Mouse (Mus musculus) liver, postnatal 0 days (tissue): ENCODE measurements around the gene Lrrc75b. TPM values are rescaled to one million over a fixed set of nuclear protein-coding genes. Genes with fewer than 3 reads are reported as not detected.
"Not testable (repeated sequence)": the region's sequence is repeated elsewhere in the genome, so short reads cannot be mapped to it uniquely, and the experiment has no call there.

Experiments used
- ATAC-seq: fragments of 200-750 bp; cut with Nextera tagmentation; 2 replicates; pipeline ENCODE4 v1.8.0; 2017; ENCODE audit warnings: mild to moderate bottlenecking, moderate library complexity
- DNase-seq: peaks from one replicate; pipeline ENCODE4 v3.0.0-alpha.2; 2016
- H3K27ac ChIP-seq: fragments of 300-500 bp; sonication (generic); 2 replicates; pipeline ENCODE4 v1.5.1; 2014; ENCODE audit warnings: antibody characterized with exemption, moderate library complexity, mild to moderate bottlenecking, low read depth
- H3K27me3 ChIP-seq: fragments of 300-500 bp; sonication (generic); 2 replicates; pipeline ENCODE4 v1.6.1; 2014; ENCODE audit warnings: low read length, control low read depth, mixed read lengths; ENCODE audit not compliant: insufficient read depth
- H3K36me3 ChIP-seq: fragments of 300-500 bp; sonication (generic); replicated peaks from 2 replicates; pipeline ENCODE4 v1.6.1; 2014; ENCODE audit warnings: mild to moderate bottlenecking, control low read depth, low read length, moderate library complexity, mixed read lengths; ENCODE audit not compliant: insufficient read depth
- H3K4me1 ChIP-seq: fragments of 300-500 bp; sonication (generic); 2 replicates; pipeline ENCODE4 v1.6.1; 2014; ENCODE audit warnings: antibody characterized with exemption, mild to moderate bottlenecking, control low read depth; ENCODE audit not compliant: insufficient read depth
- H3K4me2 ChIP-seq: fragments of 300-500 bp; sonication (generic); 2 replicates; pipeline ENCODE4 v1.6.1; 2014; ENCODE audit warnings: low read depth, mild to moderate bottlenecking, low read length, moderate library complexity, mixed read lengths
- H3K4me3 ChIP-seq: fragments of 300-500 bp; sonication (generic); 2 replicates; pipeline ENCODE4 v1.5.1; 2014; ENCODE audit warnings: low read depth, low read length
- H3K9ac ChIP-seq: fragments of 300-500 bp; sonication (generic); replicated peaks from 2 replicates; pipeline ENCODE4 v1.6.1; 2014; ENCODE audit warnings: mild to moderate bottlenecking, moderate library complexity
- H3K9me3 ChIP-seq: fragments of 300-500 bp; sonication (generic); 2 replicates; pipeline ENCODE4 v1.6.1; 2016; ENCODE audit warnings: mild to moderate bottlenecking, control low read depth, low read length, mixed read lengths
- CTCF ChIP-seq: sonication (generic); IDR thresholded peaks from 2 replicates; pipeline ENCODE4 v1.5.1; 2016; ENCODE audit warnings: antibody characterized with exemption, low read depth
- EP300 ChIP-seq: IDR thresholded peaks from 2 replicates; pipeline ENCODE4 v1.6.1; 2016; ENCODE audit warnings: antibody characterized with exemption, low read depth, mild to moderate bottlenecking
- WGBS: fragments of 180-500 bp; shearing (Covaris S2); extraction: QIAGEN DNeasy Blood & Tissue Kit; methylation state at CpG from one replicate; pipeline ENCODE4 v1.1.7; 2014; ENCODE audit not compliant: insufficient replicate concordance; 5-methylcytosine and 5-hydroxymethylcytosine counted together
- polyA plus RNA-seq: library from polyadenylated mRNA; unstranded; fragments of >200 nt; fragmentation: Nextera tagmentation; extraction: Ambion mirVana; gene quantifications from 2 replicates; pipeline ENCODE4 v1.2.1, GENCODE M21; 2015

Gene Lrrc75b
- polyA plus RNA-seq, 1 experiment from 2014 or later: 0.05 TPM

DNA sequence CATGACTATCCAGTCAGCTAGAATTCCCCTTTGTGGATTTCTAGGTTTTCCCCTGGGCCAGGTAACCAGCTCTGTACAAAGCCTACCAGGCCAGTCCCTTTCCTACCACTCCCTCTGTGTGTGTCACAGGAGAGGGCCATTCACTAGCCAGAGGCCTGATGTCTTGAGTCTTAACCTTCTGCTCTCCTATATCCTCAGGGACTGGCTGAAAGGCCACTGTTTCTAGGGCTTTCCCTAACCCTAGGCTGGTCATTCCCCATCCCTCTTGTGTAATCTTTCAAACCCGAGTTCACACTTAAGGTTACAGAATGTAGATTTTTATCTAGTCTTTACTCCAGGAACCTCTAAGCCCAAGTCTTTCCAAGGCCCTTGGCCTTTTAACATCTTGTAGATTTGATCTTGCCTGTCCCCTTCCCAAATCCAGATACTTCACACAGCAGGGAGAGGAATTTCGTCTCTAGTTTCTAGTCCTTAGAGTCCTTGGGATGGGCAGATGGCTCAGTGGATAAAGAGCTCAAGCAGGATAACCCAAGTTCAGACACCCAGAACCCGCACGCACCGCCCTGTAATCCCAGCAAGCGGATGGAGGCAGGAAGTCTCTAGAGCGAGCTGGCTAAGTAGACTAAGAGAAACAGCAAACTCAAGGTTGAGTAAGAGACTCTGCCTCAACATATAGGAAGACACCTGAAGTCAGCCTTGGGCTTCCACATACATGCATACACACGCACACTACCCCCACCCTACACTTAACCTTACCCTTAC, 46.6 kb downstream of the Lrrc75b start:
- ATAC-seq: no peak
- Histone ChIP-seq H3K4me3 (peak overlapping the region; percentile 90), H3K27me3 (no peaks in the 10 kb centered on the region), H3K9me3 (no peaks in the 10 kb centered on the region), H3K4me2 (peak overlapping the region; percentile 92), H3K36me3 (peaks cover 52% of the 10 kb centered on the region), H3K27ac (no peak overlapping the region), H3K9ac (peak overlapping the region; percentile 6; the same call in 1 of the 2 replicates), H3K4me1 (peaks cover 37% of the 10 kb centered on the region)
- no peak for TF ChIP-seq EP300
- TF ChIP-seq CTCF: no peak
- DNase-seq: no peak
- 76% methylated on average over 8 of the region's 8 CpGs for WGBS

DNA sequence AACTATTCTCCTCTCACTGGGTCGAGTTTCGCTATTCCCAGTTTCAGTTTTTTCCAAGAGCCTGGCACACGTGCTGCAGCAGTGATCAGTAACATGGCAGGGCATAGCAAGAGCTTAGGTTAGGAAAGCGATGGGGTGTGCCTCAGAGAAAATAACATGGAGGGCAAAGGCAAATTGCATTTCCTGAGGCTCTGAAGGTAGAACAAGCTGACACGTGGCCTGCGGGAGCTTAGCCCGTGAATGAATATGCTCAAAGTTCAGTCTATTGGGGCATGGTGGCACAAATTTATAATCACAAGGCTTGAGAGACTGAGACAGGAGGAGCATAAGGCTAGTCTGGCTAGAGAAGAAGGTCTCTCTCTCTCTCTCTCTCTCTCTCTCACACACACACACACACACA, 47.3 kb downstream of the Lrrc75b start:
- peak overlapping the region; percentile 92; the same call in 1 of the 2 replicates for H3K4me2 ChIP-seq
- H3K4me1 ChIP-seq: peaks cover 35% of the 10 kb centered on the region
- ATAC-seq (no peak), DNase-seq (no peak)
- no peaks in the 10 kb centered on the region for H3K9me3 ChIP-seq
- peaks cover 59% of the 10 kb centered on the region for H3K36me3 ChIP-seq
- TF ChIP-seq EP300 (no peak), CTCF (no peak)
- WGBS: 85% methylated on average over 7 of the region's 7 CpGs
- no peak overlapping the region for H3K27ac ChIP-seq
- H3K4me3 ChIP-seq: no peak overlapping the region
- no peaks in the 10 kb centered on the region for H3K27me3 ChIP-seq
- H3K9ac ChIP-seq: no peak overlapping the region

DNA sequence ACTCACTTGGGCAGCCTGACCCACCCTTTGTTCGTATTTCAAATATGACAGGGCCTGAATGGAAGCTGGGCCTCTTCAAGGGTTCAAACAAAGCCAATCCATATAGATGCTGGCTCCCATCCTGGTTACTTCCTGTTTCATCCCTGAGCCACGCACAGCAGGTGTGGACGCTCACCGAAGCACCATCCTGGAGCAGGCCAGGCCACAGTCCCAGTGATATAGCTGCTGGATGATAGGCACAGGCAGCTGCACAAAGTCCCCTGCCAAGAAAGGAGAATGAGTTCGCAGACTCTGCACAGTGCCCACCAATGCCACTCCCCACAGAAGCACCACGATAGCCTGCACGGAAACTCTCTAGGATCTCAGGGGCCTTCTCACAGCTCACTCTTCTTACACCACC, 48.2 kb downstream of the Lrrc75b start:
- WGBS: 90% methylated on average over 7 of the region's 7 CpGs
- H3K4me2 ChIP-seq: no peak overlapping the region
- H3K9ac ChIP-seq: no peak overlapping the region
- ATAC-seq (no peak), DNase-seq (no peak)
- H3K36me3 ChIP-seq: peaks cover 68% of the 10 kb centered on the region
- H3K27ac ChIP-seq: no peak overlapping the region
- no peaks in the 10 kb centered on the region for H3K27me3 ChIP-seq
- H3K9me3 ChIP-seq: no peaks in the 10 kb centered on the region
- TF ChIP-seq EP300: no peak
- no peak for TF ChIP-seq CTCF
- H3K4me3 ChIP-seq: no peak overlapping the region
- H3K4me1 ChIP-seq: peaks cover 35% of the 10 kb centered on the region

DNA sequence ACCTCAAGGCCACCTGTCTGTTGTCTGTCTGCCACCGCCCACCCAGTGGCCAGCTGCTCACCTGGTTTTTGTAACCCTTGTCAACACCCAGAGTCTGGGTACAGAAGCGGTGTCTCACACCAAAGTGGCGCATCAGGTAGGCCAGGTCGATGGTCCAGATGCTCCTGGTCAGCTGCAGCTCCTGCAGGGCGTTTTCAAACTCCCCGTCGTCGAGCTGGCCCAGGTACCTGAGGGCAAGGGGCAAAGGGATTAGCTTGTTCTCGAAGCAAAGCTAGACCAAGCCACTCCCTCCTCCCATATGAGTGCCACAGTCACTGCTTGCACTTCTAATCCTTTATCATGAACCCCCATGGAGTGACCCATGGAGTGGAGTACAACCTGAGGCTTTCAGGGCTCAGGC, 49.1 kb downstream of the Lrrc75b start:
- Histone ChIP-seq H3K27me3 (no peaks in the 10 kb centered on the region), H3K4me1 (peaks cover 35% of the 10 kb centered on the region), H3K4me2 (no peak overlapping the region), H3K36me3 (peaks cover 75% of the 10 kb centered on the region), H3K9me3 (no peaks in the 10 kb centered on the region), H3K4me3 (no peak overlapping the region), H3K9ac (no peak overlapping the region), H3K27ac (no peak overlapping the region)
- WGBS: 93% methylated on average over 9 of the region's 9 CpGs
- no peak for TF ChIP-seq CTCF
- TF ChIP-seq EP300: no peak
- no peak for ATAC-seq
- DNase-seq: no peak

DNA sequence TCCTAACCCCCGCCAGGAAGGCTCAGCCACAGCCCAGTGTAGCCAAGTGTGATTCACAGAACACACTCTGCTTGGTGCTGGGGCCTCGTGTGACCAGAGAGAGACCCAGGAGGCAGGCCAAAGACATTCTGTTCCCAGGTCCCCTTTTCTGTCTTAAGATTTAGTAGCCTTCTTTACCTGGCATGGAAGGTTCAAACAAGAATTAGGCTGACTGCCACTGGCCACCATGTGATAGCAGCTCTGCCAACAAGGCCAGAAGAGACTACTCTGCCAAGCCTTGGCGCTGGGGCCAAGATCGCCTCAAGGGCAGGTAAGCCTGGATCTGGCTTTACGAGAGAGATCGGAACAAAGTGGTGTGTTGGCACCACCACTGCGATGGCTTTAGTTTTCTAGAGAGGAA, 49.7 kb downstream of the Lrrc75b start:
- peaks cover 75% of the 10 kb centered on the region for H3K36me3 ChIP-seq
- no peak for TF ChIP-seq CTCF
- no peaks in the 10 kb centered on the region for H3K9me3 ChIP-seq
- no peak overlapping the region for H3K4me3 ChIP-seq
- H3K4me1 ChIP-seq: peaks cover 29% of the 10 kb centered on the region
- WGBS: 97% methylated on average over 7 of the region's 7 CpGs
- H3K27ac ChIP-seq: no peak overlapping the region
- no peak overlapping the region for H3K9ac ChIP-seq
- no peak overlapping the region for H3K4me2 ChIP-seq
- no peak for DNase-seq
- no peak for ATAC-seq
- H3K27me3 ChIP-seq: no peaks in the 10 kb centered on the region

DNA sequence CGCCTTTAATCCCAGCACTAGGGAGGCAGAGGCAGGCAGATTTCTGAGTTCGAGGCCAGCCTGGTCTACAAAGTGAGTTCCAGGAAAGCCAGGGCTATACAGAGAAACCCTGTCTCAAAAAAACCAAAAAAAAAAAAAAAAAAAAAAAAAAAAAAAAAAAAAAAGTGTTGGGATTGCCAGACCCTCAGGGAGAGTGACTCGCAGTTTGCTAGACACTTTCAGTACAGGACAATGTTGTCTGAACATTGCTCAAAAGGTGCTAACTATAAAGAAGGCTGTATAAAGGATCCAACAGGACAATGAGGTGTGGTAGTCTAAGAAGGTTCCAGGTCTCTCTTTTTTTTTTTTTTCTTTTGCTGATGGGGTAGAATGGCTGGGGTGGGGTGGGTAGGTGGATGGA, 54.2 kb downstream of the Lrrc75b start:
- WGBS: 85% methylated on average over 3 of the region's 3 CpGs
- not testable (repeated sequence) for H3K27me3 ChIP-seq, H3K9me3 ChIP-seq, H3K4me3 ChIP-seq, DNase-seq, H3K4me2 ChIP-seq, ATAC-seq, H3K9ac ChIP-seq
- Histone ChIP-seq H3K36me3 (peaks cover 51% of the 10 kb centered on the region), H3K27ac (0 out of 2 replicates have a peak overlapping the region, but pooled peaks have one; percentile 12), H3K4me1 (peaks cover 18% of the 10 kb centered on the region)
